Mouse (Mus musculus): ENCODE measurements around the gene Cwh43.
"Not testable (repeated sequence)": the region's sequence is repeated elsewhere in the genome, so short reads cannot be mapped to it uniquely, and the experiment has no call there.

The Cwh43 gene

DNA sequence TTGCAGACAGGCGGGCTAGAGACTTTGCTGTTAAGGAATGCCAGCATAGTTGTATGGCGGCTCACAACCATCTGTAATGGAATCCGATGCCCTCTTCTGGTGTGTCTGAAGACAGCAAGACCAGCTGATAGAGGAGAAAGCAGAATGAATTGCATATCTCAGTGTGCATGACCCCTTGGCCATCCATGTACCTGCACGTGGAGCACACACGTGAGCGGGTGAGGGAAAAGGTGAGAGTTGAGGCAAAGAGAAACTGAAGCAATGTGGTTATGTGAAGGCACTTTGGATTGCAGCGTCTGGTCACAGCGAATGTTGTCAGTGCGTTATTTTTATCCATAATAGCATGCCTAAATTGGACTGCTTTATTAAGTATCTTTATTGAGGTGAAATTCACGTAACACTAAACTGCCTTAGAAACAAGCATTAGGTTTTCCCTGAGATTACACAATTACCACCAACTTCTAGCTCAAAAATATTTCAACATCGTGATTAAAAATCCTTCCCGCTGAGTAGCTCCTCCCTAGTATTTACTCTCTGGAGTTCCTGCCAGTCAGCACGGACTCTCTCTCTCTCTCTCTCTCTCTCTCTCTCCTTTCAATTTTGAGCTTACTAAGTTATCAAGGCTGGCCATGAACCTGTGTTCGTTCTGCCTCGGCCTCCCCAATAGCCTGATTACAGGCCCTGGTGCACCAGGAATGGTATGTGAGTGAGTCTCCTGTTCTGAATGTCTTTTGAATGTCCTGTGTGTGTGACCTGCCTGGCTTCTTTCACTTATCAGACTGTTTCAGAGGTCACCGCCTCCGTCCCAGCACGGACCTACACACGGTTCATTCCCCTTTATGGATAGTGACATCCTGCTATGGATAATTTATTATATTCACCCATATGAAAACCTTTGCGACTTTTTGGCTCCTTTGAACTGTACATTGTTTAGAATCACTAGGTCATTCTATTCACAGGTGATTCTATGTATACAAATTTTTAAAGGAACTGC, 68.8 kb downstream of the Cwh43 start:
- DNase-seq (ENCODE audit: low read depth, low spot score) = no peak

DNA sequence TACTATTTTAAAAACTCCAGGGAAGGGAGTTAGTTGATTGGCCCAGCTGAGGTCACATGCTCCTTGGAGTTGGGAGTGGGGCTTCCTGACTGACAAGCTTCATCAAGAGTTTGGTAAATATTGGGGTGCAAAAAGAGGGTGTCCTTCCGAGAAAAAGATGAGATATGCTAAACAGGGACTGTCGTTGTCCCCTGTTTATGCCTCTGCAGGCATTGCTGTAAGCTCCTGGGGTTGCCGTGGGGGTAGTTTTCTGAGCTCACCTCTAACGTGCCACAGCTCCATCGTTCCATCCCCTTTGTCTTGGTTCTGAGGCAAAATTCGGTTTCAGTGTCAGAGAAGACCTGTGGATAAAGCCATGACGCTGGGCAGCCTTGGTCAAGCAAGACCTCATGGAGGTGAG, 74.8 kb downstream of the Cwh43 start, which contains the start of gene Dcun1d4:
Gene Dcun1d4 (plus strand): TSS at position 301 of the 400 bp plus-strand sequence.
- peak; percentile 23 for DNase-seq (ENCODE audit: low read depth, low spot score)

DNA sequence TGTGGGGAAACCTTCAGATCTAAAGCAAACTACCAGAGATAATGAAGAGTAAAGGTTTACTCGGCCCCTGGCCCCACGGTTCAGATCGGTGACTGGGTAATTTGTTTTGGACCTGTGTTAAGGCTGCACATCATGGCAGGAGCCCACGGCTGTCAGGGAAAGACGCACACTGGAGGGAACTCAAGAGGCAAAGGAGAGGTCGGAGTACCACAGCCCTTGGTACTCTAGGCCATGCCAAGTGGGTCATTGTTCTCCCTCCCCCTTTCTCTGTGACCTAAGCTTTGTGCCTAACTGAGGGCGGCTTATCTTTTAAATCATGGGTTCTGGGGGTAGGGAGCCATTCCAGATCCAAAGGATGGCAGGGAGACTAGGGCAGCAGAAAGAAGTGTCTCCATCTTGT, 75.5 kb downstream of the Cwh43 start:
- DNase-seq (ENCODE audit: low read depth, low spot score) = no peak

DNA sequence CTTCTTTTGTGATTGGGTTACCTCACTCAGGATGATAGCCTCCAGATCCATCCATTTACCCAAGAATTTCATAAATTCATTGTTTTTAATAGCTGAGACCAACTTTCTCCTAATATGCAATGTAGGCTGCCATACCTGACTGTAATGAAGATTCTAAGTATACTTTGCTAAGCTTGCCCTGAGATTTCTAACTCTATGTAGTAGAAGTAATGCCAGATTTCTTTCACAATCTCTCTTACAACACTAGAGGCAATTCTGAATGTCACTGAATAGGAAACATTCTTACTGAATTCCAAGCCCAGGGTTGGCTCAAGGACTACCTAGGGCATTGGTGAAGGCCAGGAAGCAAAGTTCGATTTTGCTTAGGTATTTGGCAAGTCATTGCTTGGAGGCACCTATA, 76.5 kb downstream of the Cwh43 start:
- not testable (repeated sequence) for DNase-seq (ENCODE audit: low read depth, low spot score)

DNA sequence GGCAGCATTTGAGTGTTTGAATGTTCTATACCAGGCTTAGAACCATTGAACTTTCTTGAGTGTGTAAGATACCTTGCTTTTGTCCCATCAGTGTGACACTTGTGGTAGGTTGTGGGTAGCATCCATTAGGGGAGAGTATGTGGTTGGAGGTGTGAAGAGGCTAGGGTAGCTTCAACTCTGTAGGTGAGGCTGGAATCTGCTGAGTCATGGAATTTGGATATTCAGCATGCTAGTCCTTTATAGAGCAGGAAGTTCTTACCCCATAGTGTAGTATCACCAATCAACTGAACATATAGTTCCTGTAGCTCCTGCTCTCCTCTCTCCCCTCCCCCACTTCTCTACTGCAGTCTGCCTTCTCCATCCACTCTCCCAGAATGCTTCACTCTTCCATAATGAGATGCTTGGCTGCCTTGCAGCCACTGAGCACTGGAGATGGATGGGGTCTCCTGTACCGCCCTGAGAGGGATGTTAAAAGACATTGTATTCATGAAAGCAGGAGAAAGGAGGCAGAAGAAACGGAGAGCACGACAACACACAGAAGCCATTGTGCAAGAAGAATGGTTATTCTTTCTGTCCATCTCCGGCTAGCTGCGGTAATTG, 78.2 kb downstream of the Cwh43 start:
- DNase-seq (ENCODE audit: low read depth, low spot score) = peak; percentile 14

DNA sequence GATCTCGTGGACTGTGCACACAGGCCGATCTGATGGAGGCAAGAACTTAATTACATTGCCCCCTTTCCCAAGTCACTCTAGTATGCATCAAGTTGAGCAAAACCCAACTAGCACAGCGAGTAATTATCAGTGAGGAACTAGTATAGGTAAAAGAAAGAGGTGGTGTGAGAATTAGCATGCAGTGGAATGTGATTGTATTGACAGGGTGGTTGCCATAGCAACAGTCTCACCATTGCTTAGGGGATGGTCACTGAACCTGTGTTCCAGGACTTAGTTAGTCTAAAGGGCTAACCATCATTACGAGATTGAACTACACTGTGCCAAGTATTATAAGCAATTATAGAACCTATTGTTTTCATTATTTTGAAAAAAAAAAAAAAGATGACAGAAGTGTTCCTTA, 80.6 kb downstream of the Cwh43 start:
- DNase-seq (ENCODE audit: low read depth, low spot score) = peak; percentile 76

DNA sequence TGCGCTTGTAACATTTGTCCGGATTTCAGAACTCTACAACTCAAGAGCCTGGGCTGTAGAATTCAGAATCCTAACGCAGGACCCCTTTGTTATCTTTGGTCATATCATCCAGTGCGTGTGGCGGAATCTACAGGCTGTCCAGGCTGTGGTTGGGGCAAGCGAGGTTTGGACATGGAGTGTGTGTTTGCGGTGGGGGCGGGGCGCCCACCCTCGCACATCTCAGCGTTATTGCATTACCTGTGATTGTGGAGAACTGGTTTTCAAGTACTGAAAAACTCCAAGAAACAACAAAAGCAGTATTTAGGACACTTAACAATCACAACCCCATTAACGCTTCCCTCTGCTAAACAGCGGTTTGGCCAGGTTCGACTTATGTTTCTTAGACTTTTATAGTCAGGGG, 84.0 kb downstream of the Cwh43 start:
- DNase-seq (ENCODE audit: low read depth, low spot score) = no peak

DNA sequence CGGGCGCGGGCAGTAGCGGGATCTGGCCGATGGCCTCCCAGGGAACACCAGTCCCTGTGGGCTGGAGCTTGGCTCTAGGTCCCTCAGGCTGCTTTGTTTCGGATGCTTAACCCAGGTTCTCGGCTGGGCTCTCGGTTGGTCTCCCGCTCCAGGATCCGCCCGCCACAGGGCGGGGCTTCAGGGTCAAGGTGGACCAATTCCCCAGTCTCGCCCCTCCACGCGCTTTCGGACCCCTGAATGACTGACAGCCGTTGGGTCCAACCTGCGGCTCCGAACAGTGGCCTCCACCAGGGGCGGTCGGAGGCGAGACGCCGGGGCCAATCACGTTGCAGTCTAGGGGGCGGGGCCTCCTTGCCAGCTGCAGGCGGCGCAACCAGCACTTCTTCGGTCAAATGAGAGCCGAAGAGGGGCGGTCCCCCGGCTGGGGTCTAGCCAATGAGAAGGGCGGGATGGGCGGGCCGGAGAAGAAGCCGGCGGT, 84.8 kb downstream of the Cwh43 start:
- peak; percentile 100 for DNase-seq (ENCODE audit: low read depth, low spot score)

DNA sequence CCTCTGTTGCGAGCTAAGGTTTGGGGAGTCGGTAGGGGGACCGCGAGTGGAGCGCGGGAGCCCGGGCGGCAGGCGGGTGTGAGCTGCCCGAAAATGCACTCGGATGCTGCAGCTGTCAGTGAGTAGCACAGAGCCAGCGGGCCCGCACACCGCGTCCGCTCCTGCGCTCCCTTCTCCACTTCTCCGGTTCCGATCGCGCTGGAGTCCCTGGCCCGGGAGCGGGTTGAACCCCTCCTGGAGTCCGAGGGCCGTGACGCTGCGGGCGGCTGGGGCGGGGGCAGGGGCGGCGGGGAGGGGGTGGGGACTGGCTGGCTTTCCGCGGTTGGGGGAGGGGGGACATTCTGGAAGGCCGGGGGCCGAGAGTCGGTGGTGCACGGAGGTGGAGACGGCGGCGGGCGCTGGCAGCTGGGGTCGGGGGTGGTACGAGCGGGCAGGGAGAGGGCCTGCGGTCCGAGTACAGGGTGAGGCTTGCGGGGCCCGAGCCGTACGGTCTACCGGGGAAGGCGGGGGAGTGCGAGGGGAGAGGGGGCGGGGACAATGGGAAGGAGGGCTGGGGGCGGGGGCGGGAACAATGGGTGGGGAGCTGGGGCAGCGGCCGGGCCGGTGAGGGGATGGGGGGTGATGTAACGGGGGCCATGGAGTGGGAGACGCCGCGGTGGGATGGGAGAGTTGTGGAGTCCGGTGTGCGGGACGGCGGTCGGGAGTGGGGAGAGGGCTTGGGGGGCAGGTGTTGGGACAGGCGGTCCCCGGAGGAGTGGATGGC, 85.4 kb downstream of the Cwh43 start:
- peak; percentile 36 for DNase-seq (ENCODE audit: low read depth, low spot score)

DNA sequence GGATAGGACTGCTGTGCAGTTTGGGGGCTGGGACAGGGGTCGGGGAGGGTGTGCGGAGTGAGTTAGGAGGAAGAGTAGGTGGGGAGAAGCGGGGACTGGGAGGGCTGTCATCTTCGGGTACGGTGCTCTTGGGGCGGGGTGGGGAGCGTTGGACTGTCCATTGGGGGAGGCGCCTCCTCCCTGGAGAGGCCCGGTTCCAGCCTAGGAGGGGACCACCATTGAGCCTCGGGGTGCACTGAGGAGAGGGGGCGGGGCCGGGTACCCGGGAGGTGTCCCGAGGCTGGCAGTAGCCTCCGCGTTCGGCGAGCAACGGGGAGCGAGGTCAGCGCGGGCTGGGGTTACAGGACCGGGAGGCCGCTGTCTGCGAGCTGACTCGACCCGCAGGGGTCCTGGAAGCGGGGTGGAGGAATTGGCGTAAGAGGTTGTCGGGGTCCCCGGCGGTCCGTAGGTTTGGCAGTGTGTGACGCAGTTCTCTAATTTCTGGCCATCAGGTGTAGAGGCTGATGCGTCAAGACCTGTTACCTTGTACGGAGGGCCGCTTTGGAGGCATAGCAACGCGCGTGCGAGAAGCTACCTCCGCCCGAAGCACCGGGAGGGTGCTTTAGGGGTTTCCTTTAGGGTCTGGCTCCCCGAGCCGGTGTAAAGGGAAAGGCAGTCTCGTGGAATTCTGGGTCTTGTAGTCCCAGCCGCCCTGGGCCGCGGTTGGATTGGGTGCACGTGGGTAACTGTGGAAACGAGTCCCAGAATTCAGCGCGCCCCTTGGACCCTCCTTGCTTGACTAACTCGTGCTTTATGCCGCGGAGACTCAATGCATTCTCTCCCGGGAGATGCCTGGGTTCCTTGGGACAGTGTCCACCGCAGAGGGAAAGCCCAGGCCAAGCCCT, 86.2 kb downstream of the Cwh43 start:
- DNase-seq (ENCODE audit: low read depth, low spot score) = peak; percentile 96

DNA sequence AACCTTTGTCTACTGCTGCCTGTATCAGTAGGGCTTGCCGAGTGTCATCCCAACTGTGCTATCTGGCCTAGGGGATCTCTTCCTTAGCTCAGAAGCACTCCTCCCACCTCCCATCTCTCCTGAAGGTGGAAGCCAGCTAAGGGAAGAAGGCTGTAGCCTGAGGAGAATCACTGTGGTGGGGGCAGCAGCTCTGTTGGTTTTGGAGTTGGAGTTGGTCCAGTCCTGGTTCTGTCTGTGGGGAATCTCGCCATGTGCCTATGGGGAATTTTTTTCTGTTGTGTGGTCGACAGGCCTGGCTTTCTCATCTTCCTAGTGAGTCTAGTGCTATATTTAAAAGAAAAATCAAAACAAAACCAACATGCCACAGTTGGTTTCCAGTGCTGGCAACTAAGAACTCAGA, 91.5 kb downstream of the Cwh43 start:
- no peak for DNase-seq (ENCODE audit: low read depth, low spot score)

DNA sequence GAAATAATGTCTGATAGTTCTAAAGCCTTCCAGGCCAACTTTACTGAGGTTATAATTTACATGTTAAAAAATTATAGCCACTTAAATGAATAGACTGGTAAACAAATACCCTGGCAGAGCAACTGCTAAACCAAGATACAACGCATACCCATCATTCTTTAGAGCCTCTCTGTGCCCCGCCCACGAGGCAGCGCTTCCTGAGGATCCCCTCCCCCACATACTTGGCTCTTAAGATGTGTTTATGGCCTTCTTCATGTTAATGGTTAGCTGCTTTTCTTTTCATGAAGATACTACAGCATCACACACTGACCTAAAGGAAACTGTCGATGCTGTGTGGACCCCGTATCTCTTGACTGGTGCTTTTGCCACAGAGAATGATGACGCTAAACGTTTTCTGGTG, 92.7 kb downstream of the Cwh43 start:
- DNase-seq (ENCODE audit: low read depth, low spot score) = peak; percentile 53

DNA sequence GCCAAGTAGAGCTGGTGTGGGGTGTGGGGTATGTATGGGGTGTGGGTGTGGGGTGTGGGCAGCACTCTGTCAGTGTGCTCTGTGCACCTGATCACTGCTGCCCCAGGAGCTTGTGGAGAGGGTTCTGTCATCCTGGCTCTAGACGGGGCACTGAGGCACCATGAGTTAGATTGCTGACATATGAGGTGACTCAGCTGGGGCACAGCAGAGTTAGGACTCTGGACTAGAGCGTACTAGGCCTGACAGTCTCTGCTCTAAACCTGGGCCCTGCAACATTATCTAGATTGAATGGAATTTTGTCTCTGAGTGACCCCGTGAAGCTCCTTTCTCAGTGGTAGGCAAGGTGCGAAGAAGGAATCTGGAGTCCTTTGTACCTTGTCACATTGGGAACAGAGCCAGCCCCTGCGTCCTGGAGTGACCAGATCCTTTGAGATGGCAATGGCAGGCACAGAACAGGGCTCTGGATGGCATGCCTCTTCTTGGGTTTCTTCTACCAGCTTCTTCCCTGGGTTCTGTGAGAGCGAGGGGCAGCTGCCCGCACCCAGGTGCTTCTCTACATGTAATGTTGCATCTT, 95.1 kb downstream of the Cwh43 start:
- DNase-seq (ENCODE audit: low read depth, low spot score) = no peak

DNA sequence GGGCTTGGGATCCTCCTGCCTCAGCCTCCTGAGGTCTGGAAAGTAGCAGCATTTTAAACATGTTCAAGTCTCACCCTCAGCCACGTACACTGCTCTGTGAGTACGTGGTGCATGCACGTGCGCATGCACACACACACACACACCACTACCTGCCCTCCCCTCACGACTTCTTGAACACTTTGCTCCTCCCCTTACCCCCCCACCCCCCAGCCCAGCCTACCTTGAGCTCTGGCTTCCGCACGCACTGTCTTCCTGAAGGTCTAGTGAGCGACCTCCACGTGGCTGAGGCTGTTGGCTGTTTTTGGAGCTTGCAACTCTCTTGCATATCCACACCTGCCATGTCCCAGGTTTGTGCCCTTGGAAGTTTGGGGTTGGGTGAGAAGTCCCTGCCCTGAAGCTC, 96.5 kb downstream of the Cwh43 start:
- DNase-seq (ENCODE audit: low read depth, low spot score) = peak; percentile 77

All from R1 (cell line).